Mouse (Mus musculus): ENCODE results near the gene B4galt5.

The B4galt5 gene

DNA sequence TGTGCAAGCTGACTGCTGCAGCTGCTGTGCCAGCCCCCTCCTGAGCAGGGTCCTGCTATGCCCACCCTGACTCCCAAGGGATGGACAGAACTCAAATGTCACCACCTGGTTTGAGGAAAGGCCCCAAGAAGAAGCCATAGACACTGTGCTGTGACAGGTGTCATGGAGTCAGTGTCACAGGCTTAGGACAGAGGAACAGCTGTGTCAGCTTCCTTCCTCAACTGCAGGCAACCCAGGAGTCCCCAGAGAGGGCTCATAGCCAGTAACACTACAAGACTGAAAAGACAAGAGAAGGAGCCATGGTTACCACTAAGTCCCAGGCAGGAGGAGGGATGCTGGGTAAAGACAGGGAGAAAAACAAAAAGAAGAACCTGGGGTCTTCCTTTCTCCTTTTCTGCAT lies 7.9 kb upstream of the B4galt5 start:
- DNase-seq: no peak

DNA sequence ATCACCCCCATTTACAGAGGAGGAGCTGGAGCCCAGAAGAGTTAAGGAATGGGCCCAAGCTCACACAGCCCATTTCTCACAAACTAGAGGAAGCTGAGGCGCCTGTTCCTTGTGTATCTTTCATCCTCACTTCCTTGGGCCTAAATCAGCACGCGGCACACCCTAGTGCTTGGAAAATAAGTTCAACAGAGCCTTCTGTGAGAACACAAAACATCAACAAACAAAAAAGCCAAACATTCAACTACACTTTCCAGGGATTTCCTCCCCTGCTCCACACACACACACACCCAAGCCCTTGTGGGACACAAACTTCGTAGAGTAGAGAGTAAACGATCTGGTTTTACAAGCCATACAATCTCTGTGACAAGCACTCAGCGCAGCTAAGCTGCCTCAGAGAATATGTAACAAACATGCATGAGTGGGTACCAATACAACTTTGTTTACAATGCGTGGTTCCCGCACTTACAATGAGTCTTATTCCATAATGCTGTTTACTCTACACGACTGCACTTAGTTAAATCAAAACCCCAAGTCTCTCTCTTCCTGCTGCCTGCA lies 5.7 kb upstream of the B4galt5 start:
- DNase-seq: no peak

DNA sequence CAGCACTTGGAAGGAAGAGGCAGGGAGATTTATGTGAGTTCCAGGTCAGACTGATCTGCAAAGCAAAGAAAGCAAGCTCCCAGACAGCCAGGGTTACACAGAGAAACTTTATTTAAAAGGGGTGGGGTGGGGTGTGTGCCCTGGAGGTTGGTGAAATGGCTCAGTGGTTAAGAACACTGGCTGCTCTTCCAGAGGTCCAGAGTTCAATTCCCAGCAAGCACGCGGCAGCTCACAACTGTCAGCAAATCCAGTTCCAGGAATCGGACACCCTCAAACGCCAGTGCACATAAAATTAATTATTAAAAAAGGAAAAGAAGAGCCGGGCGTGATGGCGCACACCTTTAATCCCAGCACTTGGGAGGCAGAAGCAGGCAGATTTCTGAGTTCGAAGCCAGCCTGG lies 5.1 kb upstream of the B4galt5 start:
- no peak for DNase-seq

DNA sequence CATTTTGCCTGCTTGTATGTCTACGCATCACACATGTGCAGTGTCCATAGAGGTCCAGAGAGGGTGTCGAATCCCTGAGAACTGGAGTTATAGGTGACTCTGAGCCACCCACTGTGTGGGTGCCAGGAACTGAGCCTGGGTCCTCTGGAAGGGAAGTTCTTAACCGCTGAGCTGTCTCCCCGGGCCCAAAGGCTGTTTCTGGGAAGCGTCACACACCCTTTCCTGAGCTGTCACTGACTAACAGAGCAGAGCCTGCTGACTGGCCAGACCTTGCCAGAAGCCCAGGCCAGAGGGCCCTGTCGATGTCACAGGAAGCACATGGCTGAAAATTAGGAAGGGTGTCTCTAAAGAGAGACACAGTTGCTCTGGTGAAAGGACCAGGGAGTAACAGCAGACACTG lies 3.5 kb upstream of the B4galt5 start:
- no peak for DNase-seq

DNA sequence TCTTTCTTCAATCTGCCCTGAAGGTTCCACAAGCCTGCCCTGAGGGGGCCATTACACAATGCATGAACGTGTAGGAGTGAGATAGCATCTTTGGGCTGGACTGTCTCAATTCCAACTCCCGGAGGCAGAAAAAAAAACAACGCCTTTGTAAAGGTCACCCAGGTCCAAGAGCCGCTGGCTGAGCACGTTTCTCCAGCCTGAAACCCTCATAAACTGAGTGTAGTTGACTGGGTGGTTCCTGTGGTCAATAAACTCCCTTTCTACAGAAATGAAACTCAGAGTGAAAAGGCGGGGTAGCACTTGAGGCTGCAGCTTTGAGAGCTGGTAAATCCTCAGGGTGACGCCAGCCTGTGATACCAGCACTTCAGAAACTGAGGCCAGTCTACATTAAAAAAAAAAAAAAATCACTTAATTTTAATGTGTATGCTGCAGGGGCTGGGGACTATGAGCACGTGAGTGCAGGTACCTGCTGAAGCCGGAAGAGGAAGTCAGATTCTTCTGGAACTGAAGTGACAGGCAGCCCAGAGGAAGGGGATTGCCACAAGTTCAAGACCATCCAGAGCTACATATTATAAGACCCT lies 2.5 kb upstream of the B4galt5 start:
- DNase-seq: peak; percentile 25 to 38

DNA sequence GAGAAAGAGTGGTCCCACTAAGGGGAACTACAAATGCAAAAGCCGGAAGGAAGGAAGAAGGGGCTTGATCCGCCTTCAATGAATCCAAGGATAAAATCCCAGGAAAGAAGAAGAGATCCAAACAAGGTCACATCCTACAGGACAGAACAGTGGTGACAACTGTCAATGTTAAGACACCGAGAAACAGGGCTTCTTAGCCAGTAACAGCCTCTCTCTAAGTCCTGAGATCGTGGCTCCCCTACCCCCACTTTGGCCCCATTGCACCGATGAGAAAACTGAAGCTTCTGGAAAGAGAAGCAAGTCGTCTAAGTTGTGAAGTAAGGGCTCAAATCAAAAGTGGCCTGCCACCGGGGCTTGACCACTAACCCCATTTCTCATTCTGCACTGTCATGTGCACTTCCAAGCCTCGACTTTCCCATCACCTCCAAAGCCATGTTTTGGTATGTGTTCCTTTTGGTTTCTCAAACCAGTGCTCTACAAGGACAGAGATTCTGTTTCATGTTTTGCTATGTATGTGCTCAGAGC lies 1.2 kb upstream of the B4galt5 start:
- no peak for DNase-seq

DNA sequence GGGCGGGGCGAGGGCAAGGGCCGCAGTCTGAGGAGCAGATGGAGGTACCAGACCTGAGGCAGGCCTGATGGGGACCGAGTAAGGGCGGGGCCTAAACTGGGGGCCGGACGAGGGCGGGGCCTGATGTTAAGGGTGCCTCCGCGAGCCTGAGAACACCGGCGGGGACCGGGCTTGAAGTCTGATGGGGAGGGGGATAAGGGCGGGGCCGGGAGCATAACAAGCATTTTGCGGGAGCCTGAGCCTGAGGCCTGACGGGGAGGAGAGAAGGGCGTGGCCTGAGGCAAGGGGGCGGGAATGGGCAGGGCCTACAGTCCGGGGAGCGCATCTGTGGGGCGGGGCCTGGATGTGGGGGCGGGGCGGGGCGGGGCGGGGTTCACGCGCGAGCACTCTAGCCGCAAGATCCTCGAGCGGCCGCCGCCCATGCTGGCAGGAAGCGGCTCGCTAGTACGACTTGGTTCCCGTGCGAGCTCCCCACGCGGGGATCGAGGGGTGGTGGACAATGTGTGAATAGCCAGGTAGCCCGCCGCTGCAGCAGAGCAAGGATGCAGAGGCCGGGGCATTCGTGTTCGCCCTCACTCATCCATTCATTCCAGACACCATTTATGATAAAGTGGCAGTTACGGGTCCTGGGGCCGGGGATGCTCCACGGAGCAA lies 427 bp upstream of the B4galt5 start:
- peak; percentile 96 to 97 for DNase-seq

DNA sequence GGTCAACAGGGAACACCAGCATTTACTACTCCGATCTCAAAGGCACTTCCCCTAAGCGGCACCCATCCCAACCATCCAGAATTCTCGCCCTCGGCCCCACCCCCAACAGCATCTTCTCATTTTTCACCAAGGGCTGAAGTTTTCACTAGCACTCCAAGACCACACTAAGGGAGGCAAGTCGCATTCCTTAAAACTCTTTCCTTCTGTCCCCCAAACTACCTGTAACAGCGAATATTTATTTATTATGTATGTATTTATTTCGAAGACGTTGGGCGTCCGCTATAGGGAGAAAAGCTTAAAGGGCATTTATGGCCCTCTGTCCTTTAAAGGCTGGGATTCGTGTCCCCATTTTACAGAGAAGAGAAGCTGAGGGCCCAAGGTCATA lies 1.0 kb downstream of the B4galt5 start:
- DNase-seq: no peak

DNA sequence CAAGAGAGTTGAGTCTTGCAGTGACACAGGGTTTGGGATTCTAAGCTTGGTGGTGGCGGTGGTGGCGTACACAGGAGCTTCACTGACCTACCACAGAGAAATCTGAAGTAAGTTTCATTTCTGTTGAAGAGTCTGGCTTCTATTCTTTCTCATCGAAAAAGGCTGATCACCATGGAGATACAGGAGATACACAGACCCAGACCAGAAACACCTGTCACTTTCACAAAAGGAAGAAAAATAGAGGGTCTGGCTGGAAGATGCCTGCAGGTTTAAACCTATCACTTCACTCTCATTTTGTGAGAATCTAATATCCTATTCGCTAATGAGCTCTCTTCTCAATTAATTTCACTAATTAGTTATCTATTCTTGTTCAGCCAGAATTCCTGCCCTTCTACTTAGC lies 1.6 kb downstream of the B4galt5 start:
- DNase-seq: no peak

DNA sequence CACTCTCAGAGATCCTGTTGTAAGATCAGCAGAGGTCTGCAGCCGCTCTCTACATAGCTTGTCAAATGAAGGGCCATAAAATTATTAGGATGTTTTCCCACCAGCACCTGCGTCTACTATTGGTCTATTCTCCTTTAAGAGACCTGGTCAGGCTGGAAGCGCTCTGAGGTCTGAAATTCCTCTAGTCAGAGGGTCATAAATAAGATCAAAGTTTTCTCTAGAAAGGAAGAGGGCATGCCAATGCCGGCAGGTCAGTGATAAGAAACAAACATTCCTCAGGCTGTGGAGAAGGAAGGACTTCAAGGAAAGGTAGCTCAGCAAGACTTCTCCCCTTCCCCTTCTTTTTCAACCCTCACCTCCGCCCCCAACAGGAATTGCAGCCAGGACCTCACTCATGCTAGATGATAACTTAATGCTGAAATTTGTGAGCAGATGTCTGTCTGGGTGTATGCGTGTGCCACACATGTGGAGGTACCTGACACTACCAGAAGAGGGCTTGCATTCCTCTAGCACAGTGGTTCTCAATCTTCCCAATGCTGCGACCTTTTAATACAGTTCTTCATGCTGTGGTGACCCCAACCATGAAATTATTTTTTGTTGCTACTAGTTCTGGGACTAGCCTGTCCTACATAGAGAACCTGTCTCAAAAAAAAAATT lies 3.3 kb downstream of the B4galt5 start:
- DNase-seq: no peak

DNA sequence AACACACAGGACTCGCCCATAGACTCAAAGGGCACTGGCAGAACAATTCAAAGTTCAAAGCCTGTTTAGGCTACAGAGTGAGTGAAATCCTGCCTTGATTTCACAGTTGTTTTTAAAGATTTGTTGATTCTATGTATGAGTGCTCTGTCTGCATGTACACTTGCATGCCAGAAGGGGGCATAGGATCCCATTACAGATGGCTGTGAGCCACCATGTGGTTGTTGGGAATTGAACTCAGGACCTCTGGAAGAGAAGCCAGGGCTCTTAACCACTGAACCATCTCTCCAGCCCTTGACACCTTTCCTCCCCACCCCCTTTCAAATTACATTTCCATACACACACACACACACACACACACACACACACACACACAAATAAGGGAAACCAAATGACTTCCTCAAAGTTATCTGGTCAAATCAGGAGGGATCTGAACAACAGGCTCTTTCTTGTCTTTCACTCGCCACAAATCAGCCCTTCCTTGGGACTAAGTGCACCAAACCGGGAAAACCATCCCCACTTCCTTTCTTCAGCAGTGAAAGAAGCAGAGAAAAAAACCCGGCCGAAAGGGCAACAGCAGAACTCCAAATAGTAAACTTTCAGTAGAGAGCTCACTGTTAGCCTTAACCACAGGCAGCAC lies 4.0 kb downstream of the B4galt5 start:
- DNase-seq: no peak

DNA sequence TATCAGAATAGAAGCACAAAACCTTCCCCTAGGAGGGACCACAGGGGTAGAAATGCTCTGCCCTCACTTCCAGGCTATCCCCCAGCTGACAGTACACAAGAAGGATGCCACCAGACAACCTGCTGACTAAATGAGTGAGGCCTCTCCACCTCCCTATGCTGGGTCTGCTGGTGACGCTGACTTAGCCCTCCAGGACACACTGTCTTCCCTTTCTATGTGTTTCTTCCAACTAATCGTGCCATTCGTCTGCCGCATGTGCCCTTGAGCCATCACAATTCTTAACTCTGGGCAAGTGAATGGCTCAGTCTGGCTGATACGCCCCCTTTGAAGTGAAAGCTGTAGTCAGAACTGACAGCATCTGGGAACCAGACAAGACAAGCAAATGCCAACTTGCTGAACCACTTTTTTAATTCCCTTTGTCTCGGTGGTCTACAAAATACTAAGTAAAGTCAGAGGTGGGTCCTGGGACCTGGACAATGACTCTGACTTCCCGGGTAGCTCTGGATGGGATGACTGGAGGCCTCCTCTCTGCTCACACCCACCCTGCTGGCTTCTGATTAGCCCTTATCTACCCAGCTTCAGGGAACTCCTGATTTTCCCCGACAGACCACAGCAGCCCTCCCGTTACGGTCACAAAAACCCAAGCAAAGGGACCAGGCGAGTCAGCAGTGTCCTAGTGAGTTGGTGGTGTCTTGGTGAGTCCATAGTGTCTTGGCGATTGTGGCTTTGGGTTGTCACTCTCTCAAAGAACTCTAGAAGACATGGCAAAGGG lies 5.4 kb downstream of the B4galt5 start:
- DNase-seq: no peak

DNA sequence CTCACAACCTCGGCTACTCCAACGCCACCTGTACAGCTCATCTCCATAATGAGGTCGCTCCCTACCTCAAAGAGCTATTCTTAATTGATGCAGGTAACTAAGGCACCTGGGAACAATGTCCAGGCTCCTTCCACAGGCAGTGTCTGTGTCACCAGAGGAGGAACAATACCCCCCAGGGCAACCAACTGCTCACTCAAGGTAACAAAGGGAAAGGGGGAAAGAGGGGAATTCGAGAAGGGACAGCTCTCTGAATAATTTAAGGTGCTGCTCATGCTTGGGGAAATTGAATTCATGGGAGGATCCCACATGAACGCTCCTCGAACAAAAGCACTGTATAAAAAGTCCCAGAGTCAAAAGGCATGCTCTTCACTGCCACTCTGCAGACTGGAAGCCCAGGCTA lies 6.1 kb downstream of the B4galt5 start:
- DNase-seq: no peak

DNA sequence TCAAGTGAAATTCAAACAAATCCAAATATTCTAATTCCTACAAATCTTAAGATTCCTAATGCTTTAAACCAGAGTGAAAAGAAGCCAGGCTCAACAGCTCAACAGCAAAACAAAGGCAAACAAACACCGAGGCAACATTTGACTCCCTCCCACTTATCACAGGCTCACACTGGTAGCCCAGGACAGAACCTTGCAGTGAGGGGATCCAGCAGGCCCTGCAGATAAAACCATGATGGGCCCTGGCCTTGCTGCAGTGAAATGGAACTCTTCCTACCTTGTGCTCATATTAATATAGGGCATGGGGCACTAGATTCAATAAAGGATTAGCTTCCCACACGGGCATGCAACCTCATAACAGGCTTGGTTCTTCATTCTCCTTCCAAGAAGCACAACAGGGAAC lies 11.4 kb downstream of the B4galt5 start:
- DNase-seq: no peak

DNA sequence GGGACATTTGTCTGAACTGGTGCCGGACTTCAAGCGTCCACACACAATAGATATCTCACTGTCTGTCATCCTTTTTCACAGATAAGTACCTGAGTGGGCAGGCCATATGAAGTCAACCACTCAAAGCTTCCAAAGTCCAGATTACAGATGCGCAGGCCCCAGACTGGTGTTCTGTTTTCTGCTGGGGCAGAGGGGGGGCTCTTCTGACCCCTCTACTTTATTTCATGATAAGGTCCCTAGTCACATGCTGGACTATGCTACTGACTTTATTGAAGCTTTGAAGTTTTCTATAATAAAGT lies 11.8 kb downstream of the B4galt5 start:
- DNase-seq: no peak

DNA sequence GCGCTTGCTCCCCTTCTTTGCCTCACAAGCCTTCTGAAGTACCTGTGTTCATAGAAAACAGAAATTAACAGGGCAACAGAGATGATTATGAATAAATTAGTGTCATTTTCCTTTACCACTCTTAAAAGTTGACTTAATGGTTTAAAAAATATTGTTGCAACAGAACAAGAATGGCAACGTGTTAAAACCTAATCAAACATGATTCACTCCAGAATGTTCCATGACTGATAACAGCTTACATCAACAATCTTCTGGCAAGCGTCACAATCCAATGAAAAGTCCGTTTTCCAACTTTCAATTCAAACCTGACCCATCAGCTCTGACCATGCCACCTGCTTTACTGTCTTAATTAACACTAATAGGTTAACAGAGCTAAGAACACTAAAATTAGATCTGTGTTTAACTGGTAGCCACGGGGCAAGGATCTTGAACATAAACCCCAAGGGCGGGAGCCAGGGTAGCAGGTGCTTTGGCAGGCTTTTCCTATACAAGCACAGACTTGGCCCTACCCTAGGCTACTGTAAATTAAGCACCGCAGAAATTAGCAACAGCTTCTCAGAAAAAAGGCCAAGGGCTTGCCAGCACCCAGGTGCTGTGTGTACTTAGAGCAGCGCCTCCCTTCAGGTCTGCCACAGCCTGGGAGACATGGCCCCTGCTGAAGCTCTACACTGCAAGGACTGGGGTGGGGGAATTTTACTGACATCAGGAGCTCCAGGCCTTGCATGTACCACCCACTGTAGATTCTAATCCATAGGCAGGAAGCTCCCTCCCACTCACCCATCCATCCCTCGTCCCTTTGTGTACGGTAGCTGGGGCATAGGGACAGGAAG lies 12.4 kb downstream of the B4galt5 start:
- no peak for DNase-seq

DNA sequence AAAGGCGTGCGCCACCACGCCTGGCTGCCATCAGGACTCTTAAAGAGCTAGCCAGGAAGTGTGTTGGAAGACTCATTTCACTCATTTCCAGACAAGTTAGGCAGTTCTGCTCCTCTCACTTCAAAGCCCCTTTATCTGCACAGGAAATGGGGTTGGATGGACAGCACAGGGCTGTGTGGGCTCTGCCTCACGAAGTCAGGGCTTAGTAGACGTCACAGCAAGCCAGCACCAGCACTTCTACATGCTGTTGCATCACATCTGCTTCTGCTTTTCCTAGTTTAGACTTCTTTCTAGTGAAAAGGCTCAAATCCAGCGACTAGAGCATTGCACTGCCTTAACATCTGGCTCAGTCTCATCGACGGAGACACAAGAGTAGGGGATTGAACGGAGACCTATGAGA lies 13.9 kb downstream of the B4galt5 start:
- DNase-seq: no peak

DNA sequence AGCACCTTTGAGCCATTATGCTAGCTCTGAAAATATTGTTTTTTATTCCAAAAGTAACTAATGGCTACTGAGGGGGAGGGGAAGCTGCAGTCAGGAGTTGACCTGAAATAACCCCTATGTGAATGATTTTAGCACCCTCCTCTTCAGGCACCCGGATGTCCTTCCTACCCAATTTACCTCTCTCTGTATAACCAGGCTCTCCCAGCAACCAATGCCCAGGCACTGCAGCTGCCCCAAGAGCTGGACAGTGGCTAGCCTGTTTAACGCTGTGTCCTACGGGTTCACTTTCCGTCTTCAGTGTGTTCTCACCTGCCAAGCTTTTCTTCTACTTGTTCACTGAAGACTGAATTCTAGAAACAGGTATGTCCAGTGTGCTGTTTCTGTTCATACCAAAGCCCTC lies 14.7 kb downstream of the B4galt5 start:
- DNase-seq: no peak

DNA sequence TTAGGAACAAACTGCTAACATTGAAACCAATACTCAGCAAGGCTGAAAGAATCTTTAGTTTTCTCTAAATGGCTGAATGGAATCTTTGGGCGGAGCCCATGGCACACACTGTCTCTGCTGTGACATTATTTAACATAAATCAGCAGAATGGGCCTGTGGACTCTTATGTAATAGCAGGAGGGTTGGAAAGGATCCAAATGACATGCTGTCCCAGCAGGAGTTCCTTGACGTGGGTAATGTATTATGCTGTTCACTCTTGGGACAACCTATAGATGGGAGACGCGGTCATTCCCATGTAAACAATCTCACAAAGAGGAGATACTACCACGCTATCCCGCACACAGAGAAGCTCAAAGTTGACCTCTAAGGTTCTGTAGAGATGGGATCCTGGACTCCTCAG lies 15.5 kb downstream of the B4galt5 start:
- DNase-seq: no peak

DNA sequence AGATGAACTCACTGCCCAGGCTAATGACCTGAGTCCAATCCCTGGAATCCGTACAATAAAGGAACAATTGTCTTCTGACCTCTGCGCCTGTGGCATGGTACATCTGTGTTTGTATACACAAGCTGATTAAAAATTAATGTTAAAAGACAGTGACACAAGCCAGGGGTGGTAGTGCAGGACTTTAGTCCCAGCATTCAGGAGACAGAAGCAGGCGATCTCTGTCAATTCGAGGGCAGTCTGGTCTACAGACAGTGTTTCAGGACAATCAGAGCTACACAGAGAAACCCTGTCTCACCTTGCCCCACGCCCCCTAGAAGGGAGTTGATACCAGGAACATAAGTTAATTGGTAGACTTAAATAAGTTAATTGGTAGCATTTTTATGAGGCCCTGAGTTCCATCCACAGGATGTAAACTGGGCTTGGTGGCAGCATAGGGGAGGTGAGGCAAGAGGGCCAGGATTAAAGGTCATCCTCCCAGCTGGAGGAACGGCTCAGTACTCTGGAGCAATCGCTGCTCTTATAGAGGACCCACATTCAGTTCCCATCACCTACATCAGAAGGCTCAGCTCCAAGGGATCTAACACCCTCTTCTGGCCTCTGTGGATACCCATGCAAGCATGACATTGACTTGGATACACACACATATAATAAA lies 16.5 kb downstream of the B4galt5 start:
- no peak for DNase-seq

DNA sequence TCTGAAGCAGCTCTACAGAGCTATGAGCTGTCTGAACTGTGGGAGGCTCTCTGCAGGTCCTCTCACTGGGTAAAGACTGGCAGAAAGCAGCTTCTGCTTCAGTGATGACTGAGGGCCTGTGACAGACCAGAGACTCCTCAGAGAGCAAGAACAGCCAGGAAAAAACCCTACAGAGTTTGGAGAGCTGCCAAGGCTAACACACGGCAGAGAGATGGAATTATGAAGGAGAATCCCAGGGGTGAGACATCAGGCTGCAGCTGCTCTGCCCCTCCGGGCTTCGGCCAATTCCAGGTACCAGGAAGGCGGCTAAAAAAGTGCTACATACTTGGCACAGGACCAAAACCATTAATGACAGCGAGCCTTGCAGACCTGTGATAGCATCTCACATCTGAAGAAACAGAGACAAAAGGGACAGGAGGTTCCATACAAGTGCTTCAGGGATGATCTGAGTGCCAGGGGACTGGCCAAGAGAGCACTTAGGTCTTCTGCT lies 17.5 kb downstream of the B4galt5 start:
- DNase-seq: no peak

All from spleen, adult 18-20 months (tissue).